Mouse (Mus musculus) ovary, postnatal 10 days (tissue): ENCODE data around the gene Ppp2r2d.

Experiments used
- DNase-seq: peaks from one replicate; pipeline ENCODE4 v3.0.0; 2022; ENCODE audit warnings: low spot score

Gene Ppp2r2d

GRCm38 (mm10) chr7:138923756-138924425 is 78.0 kb downstream of the Ppp2r2d start:
- DNase-seq = no peak

GRCm38 (mm10) chr7:138928456-138928855 is 82.6 kb downstream of the Ppp2r2d start:
- no peak for DNase-seq
